Mouse (Mus musculus) gastrocnemius, postnatal 25 days (tissue): ENCODE data around the gene Mpv17l2. TPM values are rescaled to one million over a fixed set of nuclear protein-coding genes. Genes with fewer than 3 reads are reported as not detected.

ENCODE experiments used
- DNase-seq: peaks from one replicate; pipeline ENCODE4 v3.0.0; 2022
- total RNA-seq, 2 experiments: library from RNA; stranded (reverse); gene quantifications; 1 replicate in 1 of 2; 2 replicates in 1 of 2; pipeline ENCODE4 v1.2.3; 2021

The Mpv17l2 gene
- total RNA-seq, 2 experiments from 2014 or later, result 19.6 to 25.6 TPM

DNA sequence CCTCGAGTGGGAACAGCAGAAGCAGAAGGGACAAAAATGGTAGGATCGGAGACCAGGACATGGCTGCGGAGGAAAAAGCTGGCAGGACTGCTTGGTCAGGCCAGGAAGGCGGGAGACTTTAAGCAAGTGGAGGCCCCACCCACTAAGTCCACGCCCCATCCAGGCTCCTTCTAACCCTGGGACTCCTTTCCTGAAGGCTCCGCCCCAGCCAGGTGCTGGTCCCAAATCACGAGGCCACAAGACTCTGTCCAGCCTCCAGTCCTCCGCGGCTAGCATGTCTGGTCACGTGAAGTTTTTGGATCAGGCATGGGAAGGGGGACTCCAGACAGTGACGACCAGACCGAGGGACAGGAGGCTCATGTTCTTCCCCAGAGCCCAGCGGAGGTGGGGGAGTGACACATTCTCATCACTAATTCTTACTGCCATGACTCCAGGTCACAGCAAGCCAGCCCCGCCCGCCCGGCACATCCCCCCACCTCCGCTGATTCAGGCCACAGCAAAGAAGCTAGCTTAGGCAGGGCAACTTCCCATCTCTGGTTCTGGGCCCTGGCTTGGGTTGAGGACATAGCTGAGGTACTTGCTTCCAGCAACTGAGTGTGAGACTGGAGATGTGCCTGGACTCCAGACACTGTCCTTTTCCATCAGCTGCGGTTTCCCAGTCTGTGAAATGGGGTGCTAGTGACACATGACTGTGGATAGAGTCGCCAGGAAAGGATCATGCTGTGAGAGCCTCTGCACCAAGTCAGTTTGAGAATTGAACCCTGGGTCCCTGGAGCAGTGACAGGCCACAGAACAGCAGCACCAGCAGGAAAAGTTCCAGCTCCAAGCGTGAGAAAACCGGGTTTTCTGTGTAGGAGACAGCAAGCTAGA, 6.1 kb upstream of the Mpv17l2 start:
- peak; percentile 79 for DNase-seq

DNA sequence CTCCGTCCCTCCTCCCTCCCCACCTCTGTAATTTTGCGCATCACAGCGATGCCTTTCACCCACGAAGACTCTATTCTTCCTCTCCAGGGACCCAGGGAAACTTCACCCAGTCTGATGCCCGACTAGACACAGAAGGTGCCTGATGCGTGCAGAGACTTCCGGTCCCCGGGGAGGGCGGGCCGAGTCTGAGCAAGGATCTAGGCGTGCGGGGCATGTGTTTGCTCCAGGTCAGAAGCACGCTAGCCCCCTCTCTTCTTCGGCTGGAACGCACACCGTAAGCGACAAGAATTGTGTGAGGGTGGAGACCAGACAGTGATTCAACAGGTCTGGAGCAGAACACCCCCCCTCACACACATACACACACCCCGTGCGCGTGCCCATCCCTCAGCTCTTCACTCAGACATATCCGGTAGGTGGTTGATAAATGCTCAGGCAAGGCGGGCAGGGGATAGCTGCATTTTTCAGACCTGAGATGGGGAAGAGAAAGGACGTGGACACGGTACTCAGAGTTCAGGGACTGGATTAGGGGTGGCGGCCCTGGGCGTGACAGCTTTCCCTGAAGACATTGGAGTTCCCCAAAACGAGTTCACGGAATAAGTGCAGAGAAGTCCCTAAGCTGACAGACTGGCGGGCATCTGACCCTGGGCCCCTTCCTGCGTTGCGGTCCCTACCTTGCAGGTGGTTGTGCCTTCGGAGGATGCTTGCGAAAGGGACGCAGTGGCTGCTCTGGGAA, 5.3 kb upstream of the Mpv17l2 start:
- no peak for DNase-seq

DNA sequence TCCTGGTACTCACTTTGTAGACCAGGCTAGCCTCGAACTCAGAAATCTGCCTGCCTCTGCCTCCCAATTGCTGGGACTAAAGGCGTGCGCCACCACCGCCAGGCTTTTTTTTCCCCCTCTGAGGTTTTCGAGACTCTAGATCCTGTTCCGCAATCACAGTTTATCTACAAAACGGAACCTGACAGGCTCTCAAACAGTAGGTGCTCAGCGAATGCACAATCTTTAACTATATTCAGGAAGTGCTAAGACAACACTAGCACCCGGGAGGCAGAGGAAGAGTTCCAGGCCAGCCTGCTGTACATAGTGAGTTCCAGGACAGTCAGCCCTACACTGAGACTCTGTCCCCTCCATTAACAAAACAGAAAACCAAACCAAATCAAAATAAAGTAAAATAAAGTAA, 4.6 kb upstream of the Mpv17l2 start:
- DNase-seq, result no peak

DNA sequence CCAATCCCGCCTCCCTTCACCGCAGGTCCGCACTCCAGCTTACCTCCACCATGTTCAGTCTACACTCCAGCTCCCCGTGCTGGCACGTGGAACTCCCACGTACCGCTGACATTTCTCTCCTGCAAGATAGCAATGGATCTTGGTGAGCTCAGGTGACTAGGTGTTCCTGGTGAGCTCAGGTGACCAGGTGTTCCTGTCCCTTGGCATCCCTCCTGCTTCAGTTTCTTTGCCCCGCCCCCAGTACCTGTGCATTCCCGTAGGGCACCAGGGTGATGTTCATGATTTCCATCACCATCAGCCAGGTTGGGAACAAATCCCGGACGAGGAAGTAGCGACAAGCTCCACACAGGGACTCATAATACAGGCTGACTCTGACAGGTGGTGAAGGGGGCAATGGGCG, 3.9 kb upstream of the Mpv17l2 start:
- no peak for DNase-seq

DNA sequence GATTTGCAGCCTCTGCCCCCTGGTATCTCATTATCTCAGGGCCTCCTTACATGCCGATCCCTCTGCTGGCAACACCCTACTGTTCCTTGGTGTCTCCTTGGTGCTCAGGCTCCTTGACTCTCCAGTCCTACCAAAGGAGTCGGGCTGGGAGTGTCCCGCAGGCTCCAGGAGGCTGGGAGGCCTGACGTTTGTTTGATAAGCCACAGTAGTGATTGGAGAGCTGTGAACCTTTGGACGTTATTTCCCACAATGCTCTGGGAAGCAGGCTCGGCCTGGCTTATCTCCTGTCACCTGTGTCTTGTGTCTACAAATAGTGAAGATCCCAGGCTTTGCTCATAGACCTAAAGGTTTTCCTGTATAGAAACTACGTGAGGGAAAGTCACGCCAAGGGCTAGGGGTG, 3.3 kb upstream of the Mpv17l2 start:
- DNase-seq, result no peak

DNA sequence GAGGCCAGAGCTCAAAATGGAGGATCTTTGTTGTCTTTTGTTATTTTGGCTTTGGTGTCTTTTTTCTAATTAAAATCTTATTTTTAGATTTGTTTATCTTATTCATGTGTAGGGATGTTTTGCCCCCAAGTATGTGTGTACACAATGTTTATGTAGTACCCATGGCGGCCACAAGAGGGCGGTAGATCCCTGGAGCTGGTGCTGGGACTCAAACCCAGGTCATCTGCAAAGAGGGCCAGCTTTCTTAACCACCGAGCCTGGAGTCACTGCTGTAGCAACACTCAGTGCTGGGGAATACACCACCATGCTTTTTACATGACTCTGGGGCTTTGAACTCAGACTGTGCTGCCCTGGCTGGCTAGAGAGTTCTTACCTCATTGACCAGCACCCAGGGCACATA, 2.6 kb upstream of the Mpv17l2 start:
- peak; percentile 41 for DNase-seq

DNA sequence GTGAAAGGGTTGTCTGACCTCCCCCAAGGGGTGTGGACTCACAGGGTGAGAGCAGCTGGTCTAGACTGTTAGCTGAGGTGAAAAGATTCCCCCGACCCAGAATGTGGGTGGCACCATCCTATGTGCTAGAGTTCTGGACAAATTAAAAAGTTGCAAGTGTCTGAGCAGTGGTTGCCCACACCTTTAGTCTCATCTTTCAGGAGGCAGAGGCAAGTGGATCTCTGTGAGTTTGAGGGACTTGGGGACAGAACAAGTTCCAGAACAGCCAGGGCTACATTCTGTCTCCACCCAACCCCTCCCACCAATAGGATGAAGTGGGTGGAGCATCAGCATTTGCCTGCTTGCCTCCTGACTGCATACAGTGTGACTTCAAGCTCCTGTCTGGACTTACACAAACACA, 1.4 kb upstream of the Mpv17l2 start:
- DNase-seq, result peak; percentile 31

DNA sequence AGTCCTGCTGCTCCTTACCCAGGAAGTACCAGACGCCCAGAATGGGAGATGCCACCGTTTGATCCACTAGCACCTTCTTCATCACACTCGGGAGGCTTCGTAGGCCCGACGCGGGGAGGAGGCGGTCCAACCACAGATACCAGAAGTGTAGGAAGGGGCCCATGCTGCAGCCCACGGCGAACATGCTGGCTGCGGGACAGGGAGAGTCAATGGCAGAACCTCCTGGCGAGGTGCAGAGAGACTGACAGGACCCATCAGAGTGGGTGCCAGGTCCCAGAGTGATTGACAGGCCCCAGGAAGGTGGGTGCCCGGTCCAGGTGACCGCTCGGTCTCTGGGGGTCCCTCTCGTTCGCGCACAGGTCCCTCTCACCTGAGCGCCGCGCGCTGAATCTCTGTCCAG, 396 bp downstream of the Mpv17l2 start:
- DNase-seq, result no peak

DNA sequence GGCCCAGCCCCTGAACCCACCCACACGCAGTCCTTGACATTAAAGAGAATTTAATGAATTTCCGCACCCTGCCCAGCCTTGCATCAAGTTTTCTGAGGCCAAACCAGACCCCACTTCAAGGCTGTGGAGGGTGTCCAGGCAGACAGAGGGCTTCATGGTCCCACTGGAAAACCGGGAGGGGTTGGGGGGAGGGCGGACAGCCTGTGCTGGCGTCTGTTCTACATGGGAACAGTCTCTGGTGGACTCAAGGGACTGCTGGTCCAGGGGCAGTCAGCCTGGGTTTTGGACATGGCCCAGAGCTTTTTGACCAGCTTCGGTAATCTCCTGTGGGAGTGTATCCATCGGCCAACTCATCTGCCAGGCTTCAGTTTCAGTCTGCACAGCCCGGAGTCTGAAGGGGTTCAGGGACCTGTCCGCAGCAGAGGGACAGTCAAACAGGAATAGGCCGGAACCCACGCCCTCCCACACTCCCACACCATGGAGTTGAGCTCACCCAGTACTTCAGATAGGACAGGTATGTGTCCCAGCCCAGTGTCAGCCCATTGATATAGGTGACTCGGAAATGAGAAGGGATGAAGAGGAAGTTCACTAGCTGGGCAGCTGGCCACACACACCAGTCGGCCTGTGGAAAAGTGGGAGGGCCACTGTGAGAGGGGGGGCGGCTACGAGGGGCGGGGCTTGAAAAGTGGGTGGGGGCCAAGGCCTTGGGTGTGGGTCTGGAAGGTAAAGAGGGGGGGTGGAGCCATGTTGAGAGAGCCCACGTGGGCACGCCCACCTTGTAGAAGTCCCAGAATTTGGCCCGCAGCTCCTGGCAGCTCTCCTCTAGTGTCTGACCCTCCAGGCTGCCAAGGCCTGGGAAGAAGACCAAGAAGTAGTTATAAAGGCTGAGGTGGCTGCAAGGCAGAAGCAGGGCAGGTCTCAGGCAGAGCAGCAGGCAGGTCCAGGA, 1.9 kb downstream of the Mpv17l2 start:
- DNase-seq, result peak; percentile 52

DNA sequence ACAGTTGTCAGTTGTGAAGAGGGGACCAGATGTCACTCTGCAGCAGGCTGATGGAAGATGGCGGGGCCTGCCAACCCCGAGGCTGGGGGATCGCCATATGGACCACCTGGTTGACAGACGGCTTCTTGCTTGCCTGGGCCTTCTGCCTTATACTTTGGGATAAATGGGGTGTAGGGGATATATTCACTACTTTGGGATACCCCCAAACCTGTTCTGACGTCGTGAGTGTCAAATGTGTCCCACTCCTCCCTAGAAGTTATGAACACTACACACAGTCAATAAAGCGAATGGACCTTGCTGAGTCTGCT, 2.5 kb downstream of the Mpv17l2 start:
- DNase-seq, result peak; percentile 8

DNA sequence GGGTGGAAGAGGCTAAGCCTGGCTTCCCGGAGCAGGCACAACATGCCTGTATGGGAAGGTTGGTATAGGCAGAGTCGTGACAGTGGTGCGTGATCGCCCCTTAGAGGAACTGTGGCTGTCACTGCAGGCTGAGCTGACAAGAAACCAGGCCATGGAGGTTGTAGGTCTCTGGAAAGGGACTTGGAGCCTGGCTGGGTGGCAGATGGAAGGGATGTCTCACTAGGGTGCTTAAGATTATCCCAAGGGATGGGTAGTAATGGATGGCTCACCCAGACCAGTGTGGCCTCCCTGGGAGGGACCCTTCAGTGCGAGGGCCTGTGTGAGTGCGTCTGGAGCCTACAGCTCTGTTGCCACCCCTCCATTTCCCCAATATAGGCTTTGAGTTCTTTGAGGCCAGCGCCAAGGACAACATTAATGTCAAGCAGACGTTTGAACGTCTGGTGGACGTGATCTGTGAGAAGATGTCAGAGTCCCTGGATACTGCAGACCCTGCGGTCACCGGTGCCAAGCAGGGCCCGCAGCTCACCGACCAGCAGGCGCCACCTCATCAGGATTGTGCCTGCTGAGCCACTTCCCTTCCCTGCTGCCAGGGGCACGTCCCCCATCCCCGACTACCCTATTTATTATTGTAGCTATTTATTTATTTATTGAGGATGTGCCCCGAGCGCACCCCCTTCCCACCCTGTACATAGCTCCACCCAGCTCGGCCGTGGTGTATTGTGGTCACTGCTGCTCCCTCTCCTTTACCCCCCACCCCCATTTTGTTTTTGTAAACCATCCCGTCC, 3.0 kb downstream of the Mpv17l2 start:
- peak; percentile 26 for DNase-seq

DNA sequence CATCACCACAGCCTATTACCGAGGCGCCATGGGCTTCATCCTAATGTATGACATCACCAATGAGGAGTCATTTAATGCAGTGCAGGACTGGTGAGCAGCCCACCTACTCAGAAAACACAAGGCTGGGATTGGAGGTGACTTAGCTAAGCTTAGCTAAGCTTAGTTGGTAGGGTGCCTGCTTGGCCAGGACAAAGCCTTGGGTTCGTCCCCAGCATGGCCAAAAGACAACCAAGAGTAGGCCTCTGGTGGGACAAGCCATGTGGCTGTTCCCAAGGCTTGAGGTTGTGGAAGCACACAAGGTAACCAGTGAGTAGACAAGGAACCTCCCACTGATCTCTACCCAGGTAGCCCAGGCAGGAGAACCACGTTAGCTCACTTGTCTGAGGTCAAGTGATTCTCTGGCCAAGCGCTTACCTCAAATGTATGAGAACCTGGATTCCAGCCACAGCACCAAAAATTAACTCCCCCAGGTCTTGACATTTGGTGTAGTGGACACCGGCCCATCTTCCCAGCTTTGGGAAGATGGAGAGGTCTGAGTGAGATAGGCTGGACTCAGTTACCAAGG, 4.2 kb downstream of the Mpv17l2 start:
- DNase-seq, result peak; percentile 9

DNA sequence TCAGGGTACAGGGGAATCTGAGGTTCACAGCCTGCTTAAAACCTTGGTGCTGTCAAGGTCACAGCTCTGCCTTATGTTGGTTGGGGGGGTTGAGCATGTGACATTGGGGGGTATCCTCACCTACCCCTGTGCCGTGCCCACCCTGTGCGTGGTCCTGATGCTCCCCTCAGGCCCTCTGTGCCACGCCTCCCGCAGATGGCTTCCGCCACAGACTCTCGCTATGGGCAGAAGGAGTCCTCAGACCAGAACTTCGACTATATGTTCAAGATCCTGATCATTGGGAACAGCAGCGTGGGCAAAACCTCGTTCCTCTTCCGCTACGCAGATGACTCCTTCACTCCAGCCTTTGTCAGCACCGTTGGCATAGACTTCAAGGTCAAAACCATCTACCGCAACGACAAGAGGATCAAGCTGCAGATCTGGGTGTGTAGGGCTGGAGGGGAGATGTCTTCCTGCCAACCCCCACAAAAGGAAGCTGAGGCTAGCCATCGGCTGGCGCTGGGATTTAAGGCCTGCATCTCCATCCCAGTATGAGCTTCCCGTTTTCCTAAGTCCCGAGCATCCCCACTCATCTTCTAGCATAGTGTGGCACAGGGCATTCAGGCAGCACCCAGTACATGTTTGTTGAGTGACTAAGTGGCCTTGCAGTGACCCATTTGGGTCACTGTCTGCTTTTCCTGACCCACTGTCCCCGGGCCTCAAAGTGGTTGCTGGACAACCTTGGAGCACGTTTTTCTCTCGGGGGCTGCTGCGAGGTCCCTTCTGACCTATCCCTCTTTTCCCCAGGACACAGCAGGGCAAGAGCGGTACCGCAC, 4.9 kb downstream of the Mpv17l2 start:
- DNase-seq, result peak; percentile 13

DNA sequence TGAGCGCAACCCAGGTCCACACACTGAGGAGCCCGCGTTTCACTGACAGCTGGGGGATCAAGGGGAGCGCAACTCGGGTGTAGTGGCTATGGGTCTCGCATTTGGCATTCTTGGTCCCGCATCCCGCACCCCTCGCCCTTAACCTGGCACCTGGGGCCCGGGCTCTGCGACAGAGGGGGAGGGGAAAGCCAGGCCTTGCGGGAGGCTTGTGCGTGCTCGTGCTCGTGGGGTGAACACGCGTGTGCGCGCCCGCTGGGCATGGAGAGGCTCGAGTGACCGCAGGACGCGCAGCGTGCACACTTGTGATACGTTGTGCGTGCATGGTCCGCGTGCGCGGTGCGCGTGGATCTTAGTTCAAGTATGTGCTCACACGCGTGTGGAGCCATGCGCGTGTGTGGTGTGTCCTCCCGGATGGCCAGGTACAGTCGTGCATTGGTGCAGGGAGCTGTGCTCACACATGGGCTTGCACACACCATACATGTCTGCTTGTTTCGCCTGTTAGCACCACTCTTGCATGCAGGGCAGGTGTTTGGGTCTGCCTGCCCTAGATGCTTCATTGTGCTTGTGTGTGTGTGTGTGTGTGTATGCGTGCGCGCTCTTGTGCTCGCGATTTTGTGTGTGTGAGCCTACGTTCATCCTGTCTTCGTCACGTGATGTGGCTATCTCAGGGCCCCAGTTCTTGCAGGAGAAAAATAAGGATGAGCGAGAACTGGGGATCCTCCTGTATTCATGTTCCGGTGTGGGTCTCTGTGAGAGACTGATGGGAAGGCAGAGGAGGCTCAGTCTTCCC, 5.7 kb downstream of the Mpv17l2 start:
- no peak for DNase-seq

DNA sequence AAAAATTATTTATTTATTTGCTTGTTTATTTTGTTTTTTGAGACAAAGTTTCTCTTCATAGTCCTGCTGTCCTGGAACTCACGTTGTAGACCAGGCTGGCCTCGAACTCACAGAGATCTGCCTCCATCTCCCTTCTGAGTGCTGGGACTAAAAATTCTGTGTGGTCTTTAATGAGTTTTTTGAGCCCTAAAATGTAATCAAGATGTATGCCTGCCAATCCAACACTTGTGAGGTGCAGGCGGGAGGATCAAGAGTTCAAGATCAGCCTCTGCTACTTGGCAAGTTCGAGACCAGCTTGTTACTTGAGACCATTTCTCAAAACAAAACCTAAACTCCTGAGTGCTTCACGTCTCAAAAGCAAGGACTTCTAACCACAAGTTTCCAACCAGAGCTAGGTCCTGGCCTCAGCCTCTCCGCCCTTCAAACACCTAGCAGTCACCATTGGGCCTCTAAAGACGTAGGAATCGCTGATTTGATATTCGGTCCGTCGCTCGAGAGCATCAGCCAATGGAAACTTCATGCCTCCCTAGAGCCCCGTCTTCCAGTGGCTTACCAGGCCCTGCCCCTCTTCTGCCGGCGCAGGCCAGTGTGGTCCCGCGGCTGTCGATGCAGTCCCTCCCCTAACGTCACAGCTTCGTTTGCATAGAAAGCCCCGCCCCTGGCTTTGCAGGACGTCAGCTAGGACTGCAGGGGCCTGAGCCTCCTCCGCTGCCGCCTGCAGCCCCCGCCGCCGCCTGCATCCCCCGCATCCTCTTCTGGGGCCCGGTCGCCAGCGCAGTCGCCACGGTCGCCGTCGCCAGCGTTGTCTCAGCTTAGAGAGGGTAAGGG, 6.5 kb downstream of the Mpv17l2 start, which contains the start of gene Rab3a:
Gene Rab3a, plus strand, starts transcription at position 637 of the 828 bp plus-strand sequence.
- DNase-seq, result peak; percentile 99

DNA sequence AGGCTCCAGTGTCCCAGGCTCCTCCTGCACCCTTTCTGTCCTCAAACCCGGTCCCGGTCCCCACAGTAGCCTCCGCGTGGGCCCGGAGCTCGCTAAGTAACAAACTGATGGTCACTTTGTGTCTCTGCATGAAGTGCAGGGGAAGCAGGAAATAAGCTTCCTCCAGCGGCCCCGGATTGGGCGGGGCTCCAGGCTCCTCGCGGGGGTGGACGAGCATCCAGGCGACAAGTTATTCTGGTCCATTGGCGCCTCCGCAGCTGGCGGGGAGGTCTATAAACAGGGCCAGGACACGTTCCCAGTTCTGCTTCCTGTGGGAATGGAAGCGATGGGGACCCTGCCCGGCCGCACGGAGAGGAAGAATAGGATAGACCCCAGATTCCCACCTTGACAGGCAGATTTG, 7.6 kb downstream of the Mpv17l2 start:
- DNase-seq, result peak; percentile 94

DNA sequence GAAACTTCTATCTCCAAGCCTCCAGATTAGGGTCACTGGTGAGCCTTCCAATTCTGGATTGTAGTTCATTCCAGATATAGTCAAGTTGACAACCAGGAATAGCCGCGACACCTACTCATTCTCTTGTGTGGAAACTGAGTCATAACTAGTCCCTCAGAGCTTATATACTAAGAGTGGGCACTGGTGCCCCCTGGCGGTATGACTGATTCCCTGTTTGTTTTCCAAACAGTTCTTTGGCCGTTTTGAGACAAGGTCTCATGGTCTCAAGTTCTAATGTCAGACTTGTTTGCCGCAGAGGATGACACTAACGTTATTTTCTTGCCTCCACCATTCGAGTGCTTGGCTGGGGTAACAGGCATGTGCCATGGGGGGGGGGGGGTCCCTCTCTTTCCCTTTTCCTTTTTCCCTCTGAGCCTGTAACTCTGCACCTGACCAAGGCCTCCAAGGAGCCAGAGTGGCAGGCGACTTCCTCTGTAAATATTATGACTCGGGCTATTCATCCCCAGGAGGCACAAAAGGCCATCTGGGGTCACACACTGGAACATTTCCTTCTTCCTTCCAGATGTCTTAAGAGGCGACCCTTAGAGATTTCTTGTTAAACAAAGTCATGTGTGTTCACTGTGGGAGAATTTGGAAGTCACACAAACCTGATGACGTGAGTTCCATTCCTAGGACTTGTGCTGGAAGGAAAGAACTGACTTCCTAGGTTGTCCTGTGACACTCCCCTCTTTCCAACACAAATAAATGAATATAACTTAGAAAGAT, 8.6 kb downstream of the Mpv17l2 start:
- DNase-seq, result peak; percentile 82
